Mouse (Mus musculus) ovary, postnatal 14 days (tissue): ENCODE results near the gene Gcc2.
"Not testable (repeated sequence)": the region's sequence is repeated elsewhere in the genome, so short reads cannot be mapped to it uniquely, and the experiment has no call there.

Experiments
- DNase-seq: peaks from one replicate; pipeline ENCODE4 v3.0.0; 2022; ENCODE audit warnings: low spot score

Gene Gcc2

GRCm38 (mm10) chr10:58231779-58232640 is 23.3 kb upstream of the Gcc2 start:
- peak; percentile 71 for DNase-seq

DNA sequence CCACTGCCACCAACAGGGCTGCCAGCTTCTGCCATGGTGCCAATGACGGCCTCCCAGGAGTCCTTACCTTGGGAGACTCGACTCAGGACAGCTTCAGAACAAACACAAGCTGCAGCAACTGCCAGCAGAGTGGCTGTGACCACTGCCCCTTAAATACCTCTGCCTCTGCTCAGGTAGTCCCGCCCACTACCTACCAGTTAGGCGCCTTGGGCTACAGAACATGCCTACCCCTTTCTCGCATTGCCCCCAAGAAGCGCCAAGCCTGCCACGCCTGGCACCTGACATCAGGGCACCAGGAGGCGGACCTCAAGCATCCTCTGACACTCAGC is 22.7 kb upstream of the Gcc2 start, which contains the start of gene Duxf3:
TSS of gene Duxf3 (minus strand) at position 35 of the 329 bp plus-strand sequence.
- DNase-seq = not testable (repeated sequence)

DNA sequence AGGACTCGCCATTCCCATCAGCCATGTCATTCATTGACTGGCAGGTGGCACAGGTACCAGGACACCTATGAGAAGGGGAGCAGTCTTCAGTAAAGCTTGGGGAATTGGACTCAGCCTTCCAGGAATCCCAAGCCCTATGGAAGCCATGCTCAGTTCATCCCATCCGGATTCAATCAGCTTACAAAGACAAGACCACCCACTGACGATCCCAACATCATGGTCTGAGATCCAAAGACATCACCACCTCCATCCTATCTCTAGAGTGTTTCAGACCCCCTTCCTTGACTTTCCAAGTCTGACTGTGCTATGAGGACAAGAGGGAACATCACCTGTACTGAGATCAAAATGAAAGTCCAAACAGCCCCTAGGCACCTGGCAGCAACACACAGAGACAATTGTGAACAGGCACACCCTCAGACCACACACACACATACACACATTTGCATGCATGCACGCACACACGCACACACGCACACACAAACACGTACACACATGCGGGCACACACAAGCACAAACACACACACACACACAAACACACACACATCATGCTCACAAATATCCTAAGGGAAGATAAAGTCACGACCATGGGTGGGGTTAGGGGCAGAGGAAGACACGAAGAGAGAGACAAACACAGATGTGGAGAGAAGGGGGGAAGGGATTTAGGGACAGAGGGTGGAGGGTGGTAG is 22.1 kb upstream of the Gcc2 start:
- not testable (repeated sequence) for DNase-seq

DNA sequence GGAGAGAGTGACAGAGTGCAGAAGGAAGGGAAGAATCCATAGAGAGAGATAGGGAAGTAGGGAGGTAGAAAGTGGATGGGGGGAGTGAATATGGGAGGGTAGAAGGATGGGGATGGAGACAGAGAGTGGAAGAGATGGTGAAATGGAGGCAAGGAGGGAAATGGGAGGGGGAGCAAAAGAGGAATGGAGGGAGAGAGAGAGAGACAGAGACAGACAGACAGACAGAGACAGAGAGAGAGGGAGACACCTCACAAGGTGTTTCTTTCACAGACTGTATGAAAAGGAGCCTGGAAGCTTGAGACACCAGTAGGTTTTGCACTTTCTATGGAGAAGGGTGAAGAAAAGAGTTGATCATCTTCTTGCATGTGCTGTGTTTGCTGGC is 21.6 kb upstream of the Gcc2 start:
- DNase-seq = not testable (repeated sequence)

DNA sequence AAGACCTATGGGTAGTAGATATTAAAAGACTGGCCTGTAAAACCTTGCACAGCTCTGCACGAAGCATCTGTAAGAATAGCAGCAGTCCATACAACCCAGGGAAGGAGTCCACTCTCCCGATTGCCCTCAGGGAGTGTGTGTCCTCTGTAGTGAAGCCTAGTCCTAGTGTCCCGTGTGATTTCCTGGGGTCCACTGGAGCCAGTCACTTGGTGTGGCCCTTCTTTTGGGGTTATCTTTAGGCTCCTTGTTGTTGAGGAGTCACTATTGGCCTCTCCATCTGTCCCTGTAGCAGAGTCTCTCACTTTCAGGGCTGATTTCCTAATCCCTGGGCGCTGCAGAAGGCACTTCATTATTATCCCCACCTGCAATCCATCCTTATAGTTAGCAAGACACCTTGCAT is 20.3 kb upstream of the Gcc2 start:
- not testable (repeated sequence) for DNase-seq

- DNase-seq = no peak
These were observed 18.7 kb upstream of the Gcc2 start, which contains the start of gene Gm4981 for GRCm38 (mm10) chr10:58236613-58237012. Gene Gm4981 (minus strand): TSS chr10:58236701.

DNA sequence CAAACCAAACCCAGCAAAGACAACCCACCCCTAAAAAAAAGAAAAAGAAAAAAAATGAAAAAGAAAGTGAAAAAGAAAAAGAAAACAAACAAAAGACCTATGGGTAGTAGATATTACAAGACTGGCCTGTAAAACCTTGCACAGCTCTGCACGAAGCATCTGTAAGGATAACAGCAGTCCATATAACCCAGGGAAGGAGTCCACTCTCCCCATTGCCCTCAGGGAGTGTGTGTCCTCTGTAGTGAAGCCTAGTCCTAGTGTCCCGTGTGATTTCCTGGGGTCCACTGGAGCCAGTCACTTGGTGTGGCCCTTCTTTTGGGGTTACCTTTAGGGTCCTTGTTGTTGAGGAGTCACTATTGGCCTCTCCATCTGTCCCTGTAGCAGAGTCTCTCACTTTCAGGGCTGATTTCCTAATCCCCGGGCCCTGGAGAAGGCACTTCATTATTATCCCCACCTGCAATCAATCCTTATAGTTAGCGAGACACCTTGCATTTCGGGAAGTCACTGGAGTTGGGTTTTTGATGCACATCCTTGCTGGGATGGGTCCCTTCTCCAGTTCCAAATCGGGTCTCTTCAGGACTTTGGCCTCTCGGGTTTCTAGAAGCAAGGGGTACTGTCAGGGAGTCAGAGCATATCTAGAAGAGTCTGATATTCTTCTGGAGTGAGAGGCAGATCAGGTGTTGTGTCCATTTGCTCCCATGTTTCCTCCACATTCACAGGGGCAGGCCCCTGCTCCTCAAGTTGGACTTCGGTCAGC is 16.1 kb upstream of the Gcc2 start:
- not testable (repeated sequence) for DNase-seq

- DNase-seq = no peak
These were observed 5.8 kb upstream of the Gcc2 start for GRCm38 (mm10) chr10:58249535-58249934.

- DNase-seq = no peak
These were observed 592 bp upstream of the Gcc2 start for GRCm38 (mm10) chr10:58254635-58255175.

- no peak for DNase-seq
These were observed 657 bp downstream of the Gcc2 start for GRCm38 (mm10) chr10:58255954-58256353.

DNA sequence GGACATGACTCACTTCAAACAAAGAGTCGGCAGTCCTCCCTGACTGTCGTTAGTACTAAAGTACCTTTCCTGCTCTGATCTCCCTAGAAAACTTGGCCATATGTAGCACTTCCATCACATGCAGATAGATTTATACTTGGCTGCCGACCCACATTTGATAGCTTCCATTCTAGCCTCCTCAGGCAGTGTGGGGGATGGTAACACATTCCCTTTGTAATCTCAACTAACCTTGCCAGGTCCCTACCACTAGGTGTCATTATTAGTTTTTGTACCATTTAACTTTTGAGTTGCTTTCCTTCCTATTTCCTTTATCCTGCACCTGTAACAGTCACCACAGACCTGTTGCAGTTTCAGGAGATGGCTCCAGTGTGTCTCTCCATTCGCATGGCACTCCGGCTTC is 3.2 kb downstream of the Gcc2 start:
- DNase-seq = no peak

GRCm38 (mm10) chr10:58282238-58282637 is 26.9 kb downstream of the Gcc2 start:
- DNase-seq = no peak

GRCm38 (mm10) chr10:58290742-58291141 is 35.4 kb downstream of the Gcc2 start:
- no peak for DNase-seq

GRCm38 (mm10) chr10:58294246-58294645 is 38.9 kb downstream of the Gcc2 start:
- DNase-seq = no peak

DNA sequence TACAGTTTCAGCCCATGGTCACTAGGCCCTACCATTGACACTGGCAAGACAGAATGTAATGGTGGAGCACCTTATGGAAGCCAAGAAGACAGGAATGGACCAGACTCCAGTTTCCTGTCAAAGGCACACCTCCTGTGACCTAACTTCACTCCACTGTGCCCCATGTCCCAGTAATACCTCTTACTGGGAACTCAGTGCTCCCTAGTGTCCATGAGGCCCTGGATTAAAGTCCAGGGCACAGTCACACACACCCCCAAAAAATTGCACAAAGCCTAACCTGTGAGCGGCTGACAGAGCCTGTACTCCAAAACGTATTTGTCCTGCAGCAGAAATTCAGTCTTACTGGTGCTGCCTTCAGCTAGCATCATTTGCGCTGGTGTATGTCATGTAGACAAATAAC is 40.3 kb downstream of the Gcc2 start:
- DNase-seq = no peak

DNA sequence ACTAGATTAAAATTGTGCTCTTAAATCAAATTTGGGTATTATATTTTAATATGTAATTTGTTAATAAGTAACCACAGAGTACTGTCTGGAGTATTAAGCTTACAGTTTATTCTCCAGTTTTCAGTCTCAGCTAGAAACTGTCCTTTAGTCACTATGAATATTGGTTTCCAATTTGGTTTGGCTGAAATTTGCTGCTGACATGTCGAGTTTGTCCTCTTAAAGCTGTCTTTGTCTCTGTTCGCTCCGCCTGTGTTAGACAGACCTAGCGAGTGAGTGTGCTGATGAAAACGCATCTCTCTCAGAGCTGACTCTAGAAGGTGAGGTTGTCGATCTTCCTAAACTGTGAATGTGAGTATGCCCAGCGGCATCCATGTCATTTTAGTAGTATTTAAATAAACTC is 49.7 kb downstream of the Gcc2 start:
- DNase-seq = no peak

- no peak for DNase-seq
These were observed 51.6 kb downstream of the Gcc2 start for GRCm38 (mm10) chr10:58306897-58307296.

GRCm38 (mm10) chr10:58310791-58311190 is 55.5 kb downstream of the Gcc2 start:
- DNase-seq = no peak

DNA sequence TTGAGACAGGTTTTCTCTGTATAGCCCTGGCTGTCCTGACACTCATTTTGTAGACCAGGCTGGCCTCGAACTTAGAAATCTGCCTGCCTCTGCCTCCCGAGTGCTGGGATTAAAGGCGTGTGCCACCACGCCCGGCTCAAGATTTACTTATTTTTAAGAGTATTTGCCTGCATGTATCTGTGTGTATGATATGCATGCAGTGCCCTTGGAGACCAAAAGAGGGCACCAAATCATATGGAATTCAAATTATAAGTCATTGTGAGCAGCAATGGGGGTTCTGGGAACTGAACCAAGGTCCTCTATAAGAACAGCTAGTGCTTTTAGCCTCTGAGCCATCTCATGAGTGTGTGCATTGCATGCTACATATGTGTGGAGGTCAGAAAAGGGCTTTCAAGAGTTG is 57.6 kb downstream of the Gcc2 start:
- DNase-seq = no peak

DNA sequence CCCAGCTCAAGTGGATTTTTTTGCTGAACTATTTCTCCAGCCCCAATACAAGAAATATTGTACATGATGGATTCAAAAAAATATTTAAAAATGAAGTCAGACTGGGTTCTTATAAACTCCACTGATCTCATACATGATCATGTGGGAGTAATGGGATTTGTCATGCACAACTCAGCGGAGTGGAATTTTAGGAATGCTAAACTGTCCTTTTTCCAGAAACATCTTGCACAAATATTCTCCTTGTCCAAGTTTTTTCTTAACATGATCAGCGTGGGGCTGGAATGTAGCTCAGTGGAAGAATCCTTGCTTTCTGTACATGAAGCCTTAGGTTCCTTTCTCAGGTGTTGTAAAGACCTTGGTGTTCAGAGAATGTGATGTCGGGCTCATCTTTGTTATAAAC is 65.6 kb downstream of the Gcc2 start:
- DNase-seq = no peak

- DNase-seq = no peak
These were observed 67.2 kb downstream of the Gcc2 start for GRCm38 (mm10) chr10:58322361-58323027.
